Mouse (Mus musculus) neural tube, embryonic 14.5 days (tissue): ENCODE results near the gene Sncb. TPM values are rescaled to one million over a fixed set of nuclear protein-coding genes. Genes with fewer than 3 reads are reported as not detected.

Source experiments
- ATAC-seq: fragments of 200-750 bp; cut with Nextera tagmentation; 2 replicates; pipeline ENCODE4 v1.8.0; 2017; ENCODE audit warnings: low read depth, mild to moderate bottlenecking, moderate TSS enrichment, moderate library complexity
- H3K27ac ChIP-seq: fragments of 300-500 bp; sonication (generic); 2 replicates; pipeline ENCODE4 v1.5.1; 2014; ENCODE audit warnings: low read depth, mild to moderate bottlenecking, control low read depth, low read length, moderate library complexity, mixed read lengths
- H3K27me3 ChIP-seq: fragments of 300-500 bp; sonication (generic); 2 replicates; pipeline ENCODE4 v1.6.1; 2014; ENCODE audit warnings: low read length; ENCODE audit not compliant: control insufficient read depth, insufficient read depth
- H3K36me3 ChIP-seq: fragments of 300-500 bp; sonication (generic); 2 replicates; pipeline ENCODE4 v1.6.1; 2014; ENCODE audit warnings: low read length, mixed read lengths; ENCODE audit not compliant: control insufficient read depth, insufficient read depth
- H3K4me1 ChIP-seq: fragments of 300-500 bp; sonication (generic); 2 replicates; pipeline ENCODE4 v1.6.1; 2014; ENCODE audit warnings: low read length; ENCODE audit not compliant: control insufficient read depth, insufficient read depth
- H3K4me2 ChIP-seq: fragments of 300-500 bp; sonication (generic); 2 replicates; pipeline ENCODE4 v1.6.1; 2014; ENCODE audit warnings: mild to moderate bottlenecking, low read depth, low read length, control low read depth
- H3K4me3 ChIP-seq: fragments of 300-500 bp; sonication (generic); 2 replicates; pipeline ENCODE4 v1.5.1; 2014; ENCODE audit warnings: low read depth, low read length, control low read depth, mixed read lengths
- H3K9ac ChIP-seq: fragments of 300-500 bp; sonication (generic); replicated peaks from 2 replicates; pipeline ENCODE4 v1.6.1; 2014; ENCODE audit warnings: low read depth, mild to moderate bottlenecking, control low read depth, low read length, mixed read lengths
- H3K9me3 ChIP-seq: fragments of 300-500 bp; sonication (generic); 2 replicates; pipeline ENCODE4 v1.6.1; 2016; ENCODE audit warnings: low read length; ENCODE audit not compliant: control insufficient read depth
- WGBS: fragments of 180-500 bp; shearing (Covaris S2); extraction: QIAGEN DNeasy Blood & Tissue Kit; methylation state at CpG from one replicate; pipeline ENCODE4 v1.1.7; 2014; 5-methylcytosine and 5-hydroxymethylcytosine counted together
- polyA plus RNA-seq: library from polyadenylated mRNA; unstranded; fragments of >200 nt; fragmentation: Nextera tagmentation; extraction: Ambion mirVana; gene quantifications from 2 replicates; pipeline ENCODE4 v1.2.1, GENCODE M21; 2014

Sncb gene
- polyA plus RNA-seq, 1 experiment from 2014 or later, result 118 TPM

GRCm38 (mm10) chr13:54714393-54714792 lies 52.0 kb downstream of the Sncb start:
- 36% methylated on average over 4 of the region's 4 CpGs for WGBS
- Histone ChIP-seq H3K9ac (no peak overlapping the region), H3K4me1 (no peaks in the 10 kb centered on the region), H3K4me3 (no peak overlapping the region), H3K27me3 (no peaks in the 10 kb centered on the region), H3K9me3 (no peaks in the 10 kb centered on the region), H3K4me2 (no peak overlapping the region), H3K27ac (no peak overlapping the region), H3K36me3 (no peaks in the 10 kb centered on the region)
- ATAC-seq, result no peak

- Histone ChIP-seq H3K9ac (no peak overlapping the region), H3K36me3 (no peaks in the 10 kb centered on the region), H3K9me3 (no peaks in the 10 kb centered on the region), H3K4me3 (no peak overlapping the region), H3K4me1 (no peaks in the 10 kb centered on the region), H3K27ac (no peak overlapping the region), H3K4me2 (no peak overlapping the region), H3K27me3 (no peaks in the 10 kb centered on the region)
- WGBS, result 84% methylated on average over 3 of the region's 3 CpGs
- no peak for ATAC-seq
These were observed 55.5 kb downstream of the Sncb start for GRCm38 (mm10) chr13:54710866-54711265.

Other genes with a start within 250 kb of the Sncb start
- gene 4833439L19Rik, start 201.2 kb downstream of the Sncb start, polyA plus RNA-seq, result 240 and 251 TPM in 2 replicates
- 66.7 and 96.3 TPM in 2 replicates for gene Arl10, start 191.6 kb downstream of the Sncb start, polyA plus RNA-seq
- gene Nop16, start 176.5 kb downstream of the Sncb start, polyA plus RNA-seq, result 44.1 and 45.0 TPM in 2 replicates
- gene Higd2a, start 176.4 kb downstream of the Sncb start, polyA plus RNA-seq, result 246 and 295 TPM in 2 replicates
- 172 and 200 TPM in 2 replicates for gene Cltb, start 155.3 kb downstream of the Sncb start, polyA plus RNA-seq
- 89.1 and 97.9 TPM in 2 replicates for gene Faf2, start 144.8 kb downstream of the Sncb start, polyA plus RNA-seq
- gene Rnf44, start 72.7 kb downstream of the Sncb start, polyA plus RNA-seq, result 78.5 and 88.3 TPM in 2 replicates
- 0.21 and 0.29 TPM in 2 replicates for gene Cdhr2, start 65.1 kb downstream of the Sncb start, polyA plus RNA-seq
- 17.3 and 19.6 TPM in 2 replicates for gene Gprin1, start 16.7 kb downstream of the Sncb start, polyA plus RNA-seq
- not detected in 2 replicates for gene Eif4e1b, start 17.4 kb upstream of the Sncb start, polyA plus RNA-seq
- gene Tspan17, start 22.8 kb upstream of the Sncb start, polyA plus RNA-seq, result 78.1 and 82.3 TPM in 2 replicates
- 12.4 and 15.7 TPM in 2 replicates for gene Unc5a, start 182.8 kb upstream of the Sncb start, polyA plus RNA-seq